Mouse (Mus musculus): Measurements from ENCODE around the gene Mapk14.

- TF ChIP-seq EP300 (IDR thresholded peaks at IDR 0.05; ENCODE audit: low read depth) = no peak
- no peak for TF ChIP-seq CTCF (IDR thresholded peaks at IDR 0.05; ENCODE audit: low read depth)
These were observed 75.8 kb downstream of the Mapk14 start for GRCm38 (mm10) chr17:28766781-28767515.

All from liver, postnatal 0 days (tissue).